Mouse (Mus musculus) layer of hippocampus, postnatal 10 days (tissue): ENCODE data around the gene Iqgap2. TPM values are rescaled to one million over a fixed set of nuclear protein-coding genes. Genes with fewer than 3 reads are reported as not detected.

Experiments
- DNase-seq, 2 experiments: peaks; one replicate each; pipeline ENCODE4 v3.0.0; 2021; ENCODE audit warnings: low spot score in 2 of 2
- total RNA-seq, 2 experiments: library from RNA; stranded (reverse); gene quantifications; 2 replicates each; pipeline ENCODE4 v1.2.3; 2021

Iqgap2 gene
- total RNA-seq, 2 experiments from 2014 or later, result 29.0 to 31.0 TPM

GRCm38 (mm10) chr13:95592860-95593259 lies 298.9 kb downstream of the Iqgap2 start:
- DNase-seq, result no peak

- no peak for DNase-seq
Measured at GRCm38 (mm10) chr13:95591606-95592005, 300.1 kb downstream of the Iqgap2 start.

- DNase-seq, result no peak
Measured at GRCm38 (mm10) chr13:95587628-95588027, 304.1 kb downstream of the Iqgap2 start.

GRCm38 (mm10) chr13:95584898-95585297 lies 306.8 kb downstream of the Iqgap2 start:
- DNase-seq, result no peak

GRCm38 (mm10) chr13:95583237-95584189 lies 308.2 kb downstream of the Iqgap2 start:
- DNase-seq, result peak in 1 of 2 experiments; percentile 29

- no peak for DNase-seq
Measured at GRCm38 (mm10) chr13:95581850-95582249, 309.9 kb downstream of the Iqgap2 start.

GRCm38 (mm10) chr13:95578016-95578697 lies 313.6 kb downstream of the Iqgap2 start:
- no peak for DNase-seq

Other genes starting within 250 kb of the Iqgap2 start
- gene F2rl2, start 195.1 kb downstream of the Iqgap2 start, total RNA-seq, result under 1 TPM; 0.56 to 0.59 TPM
- 10 to 100 TPM; 27.7 to 29.7 TPM for gene Gm20075, start 189.5 kb upstream of the Iqgap2 start, total RNA-seq
- gene Gm17190, start 190.1 kb upstream of the Iqgap2 start, total RNA-seq, result not detected
- 10 to 100 TPM; 14.5 to 15.0 TPM for gene Sv2c, start 240.7 kb upstream of the Iqgap2 start, total RNA-seq